Mouse (Mus musculus) heart, adult 2 months (tissue): ENCODE results near the gene Tmem82.

Source experiments
- CTCF ChIP-seq: fragments of 200-600 bp; IDR thresholded peaks from 2 replicates; pipeline ENCODE4 v1.8.1; 2022; ENCODE audit warnings: antibody characterized with exemption, mild to moderate bottlenecking, moderate library complexity
- EP300 ChIP-seq: fragments of 200-500 bp; IDR thresholded peaks from 2 replicates; pipeline ENCODE4 v1.6.1; 2011; ENCODE audit warnings: low read depth, low read length, control low read depth; ENCODE audit not compliant: insufficient read depth
- POLR2A ChIP-seq: fragments of 200-500 bp; IDR thresholded peaks from 2 replicates; pipeline ENCODE4 v1.6.1; 2011; ENCODE audit warnings: mild to moderate bottlenecking, low read depth, low read length, control low read depth; ENCODE audit not compliant: insufficient read depth

DNA sequence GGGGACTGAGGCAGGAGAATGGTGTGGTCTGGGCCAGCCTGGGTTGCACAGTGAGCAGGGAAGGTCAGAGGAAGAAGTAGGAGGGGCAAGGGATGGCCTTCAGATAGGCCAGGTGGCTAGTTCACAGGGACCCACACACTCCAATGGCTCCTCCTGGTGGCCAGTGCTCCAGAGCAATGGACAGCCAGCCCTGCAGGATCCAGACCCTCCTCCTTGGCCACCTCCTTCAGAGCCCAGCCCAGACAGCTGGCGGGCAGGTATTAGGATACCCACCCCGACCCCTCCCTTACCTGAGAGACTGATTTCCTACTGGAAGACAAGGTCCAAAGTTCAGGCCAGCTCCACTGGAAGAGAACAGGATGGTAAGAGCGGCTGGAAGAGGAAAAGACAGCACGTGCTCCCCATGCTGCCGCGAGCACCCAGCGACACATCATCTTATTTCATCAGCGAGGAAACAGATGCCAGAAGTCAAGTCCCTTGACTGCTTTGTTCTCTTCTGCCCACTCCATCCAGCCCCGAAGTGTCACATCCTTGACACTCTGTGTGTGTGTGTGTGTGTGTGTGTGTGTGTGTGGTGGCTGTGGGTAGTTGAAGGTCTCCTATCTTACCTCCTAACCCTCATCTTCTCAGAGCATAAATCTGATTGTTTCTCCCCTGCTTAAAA lies 22.7 kb downstream of the Tmem82 start:
- TF ChIP-seq CTCF (peak; percentile 53), EP300 (0 out of 2 replicates have a peak, but pooled peaks have one; percentile 13), POLR2A (no peak)
